Mouse (Mus musculus) limb, embryonic 10.5 days (tissue): ENCODE results near the gene Golga2. TPM values are rescaled to one million over a fixed set of nuclear protein-coding genes. Genes with fewer than 3 reads are reported as not detected.

ENCODE experiments used
- DNase-seq: peaks from one replicate; pipeline ENCODE4 v3.0.0-alpha.2; 2017; ENCODE audit warnings: low spot score
- H3K27ac ChIP-seq: fragments of 300-500 bp; sonication (generic); 2 replicates; pipeline ENCODE4 v1.5.1; 2016; ENCODE audit warnings: mild to moderate bottlenecking
- H3K27me3 ChIP-seq: fragments of 300-500 bp; sonication (generic); 2 replicates; pipeline ENCODE4 v1.6.1; 2016; ENCODE audit warnings: low read depth, mild to moderate bottlenecking; ENCODE audit not compliant: poor library complexity, severe bottlenecking
- H3K36me3 ChIP-seq: fragments of 300-500 bp; sonication (generic); 2 replicates; pipeline ENCODE4 v1.6.1; 2016; ENCODE audit warnings: mild to moderate bottlenecking, moderate library complexity
- H3K4me1 ChIP-seq: fragments of 300-500 bp; sonication (generic); 2 replicates; pipeline ENCODE4 v1.6.1; 2016
- H3K4me3 ChIP-seq: fragments of 300-500 bp; sonication (generic); 2 replicates; pipeline ENCODE4 v1.5.1; 2016; ENCODE audit warnings: mild to moderate bottlenecking, moderate library complexity
- H3K9me3 ChIP-seq: fragments of 300-500 bp; sonication (generic); replicated peaks from 2 replicates; pipeline ENCODE4 v1.6.1; 2016; ENCODE audit warnings: mild to moderate bottlenecking
- WGBS: fragments of 180-500 bp; shearing (Covaris S2); methylation state at CpG from one replicate; pipeline ENCODE4 v1.1.7; 2016; 5-methylcytosine and 5-hydroxymethylcytosine counted together
- polyA plus RNA-seq: library from polyadenylated mRNA; unstranded; fragments of >200 nt; fragmentation: Nextera tagmentation; extraction: Ambion mirVana; gene quantifications from 2 replicates; pipeline ENCODE4 v1.2.1, GENCODE M21; 2016

Golga2 gene
- polyA plus RNA-seq: 20.4 and 25.0 TPM in 2 replicates

DNA sequence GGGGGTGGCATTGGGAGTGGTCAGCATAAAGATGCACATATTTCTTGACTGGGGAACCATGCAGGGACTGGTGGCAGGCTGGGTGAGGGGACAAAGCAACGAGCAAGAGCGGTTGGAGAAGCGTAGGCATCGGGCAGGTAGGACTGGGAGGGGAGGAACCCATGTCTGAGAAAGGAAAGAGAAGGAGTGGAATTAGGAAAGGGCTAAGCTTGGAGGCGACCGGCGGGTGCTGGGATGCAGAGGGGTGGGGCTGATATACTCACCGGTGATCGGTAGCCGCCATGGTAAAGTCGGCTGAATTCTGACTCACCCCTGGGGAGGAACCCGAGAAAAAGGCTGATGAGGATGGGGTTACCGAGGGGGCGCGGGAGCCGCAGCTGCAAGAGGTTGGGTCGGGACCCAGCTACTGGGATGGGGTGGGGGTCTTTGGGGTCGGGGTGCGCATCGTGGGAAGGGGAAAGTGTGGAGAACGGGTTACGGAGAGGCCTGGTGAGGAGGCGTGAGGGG lies at the start of gene Golga2:
Gene Golga2 (plus strand): TSS at position 51 of the 507 bp plus-strand sequence.
- Histone ChIP-seq H3K36me3 (peaks cover 42% of the 10 kb centered on the region), H3K27me3 (no peaks in the 10 kb centered on the region), H3K9me3 (no peaks in the 10 kb centered on the region), H3K4me1 (peaks cover 20% of the 10 kb centered on the region), H3K4me3 (peak within 1 kb of the TSS; percentile 95), H3K27ac (peak within 1 kb of the TSS; percentile 92)
- under 1% methylated on average over 23 of the region's 23 CpGs for WGBS
- DNase-seq: no peak

DNA sequence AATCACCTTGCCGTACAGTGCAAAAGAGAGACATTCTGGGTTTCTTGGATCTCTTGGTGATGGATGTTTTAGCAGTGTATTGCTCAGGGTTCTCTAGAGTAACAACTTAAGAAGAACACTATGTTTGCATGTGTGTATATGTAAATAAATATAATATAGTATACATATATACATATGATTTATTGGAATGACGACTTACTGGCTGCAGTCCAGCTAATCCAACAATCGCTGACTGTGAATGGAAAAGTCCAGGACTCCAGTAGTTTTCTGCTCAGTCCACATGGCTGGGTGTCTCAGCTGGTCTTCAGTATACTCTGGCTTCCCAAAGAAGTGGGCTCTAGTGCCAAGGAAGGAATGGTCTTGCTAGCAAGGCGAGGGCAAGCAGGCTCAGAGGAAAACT lies 49.6 kb upstream of the Golga2 start:
- Histone ChIP-seq H3K27ac (no peak overlapping the region; the same call in 1 of the 2 replicates), H3K4me1 (peaks cover 27% of the 10 kb centered on the region), H3K36me3 (peaks cover 47% of the 10 kb centered on the region), H3K9me3 (no peaks in the 10 kb centered on the region), H3K4me3 (peak overlapping the region; percentile 76), H3K27me3 (no peaks in the 10 kb centered on the region)
- WGBS: 52% methylated on average over 4 of the region's 4 CpGs
- DNase-seq: no peak

DNA sequence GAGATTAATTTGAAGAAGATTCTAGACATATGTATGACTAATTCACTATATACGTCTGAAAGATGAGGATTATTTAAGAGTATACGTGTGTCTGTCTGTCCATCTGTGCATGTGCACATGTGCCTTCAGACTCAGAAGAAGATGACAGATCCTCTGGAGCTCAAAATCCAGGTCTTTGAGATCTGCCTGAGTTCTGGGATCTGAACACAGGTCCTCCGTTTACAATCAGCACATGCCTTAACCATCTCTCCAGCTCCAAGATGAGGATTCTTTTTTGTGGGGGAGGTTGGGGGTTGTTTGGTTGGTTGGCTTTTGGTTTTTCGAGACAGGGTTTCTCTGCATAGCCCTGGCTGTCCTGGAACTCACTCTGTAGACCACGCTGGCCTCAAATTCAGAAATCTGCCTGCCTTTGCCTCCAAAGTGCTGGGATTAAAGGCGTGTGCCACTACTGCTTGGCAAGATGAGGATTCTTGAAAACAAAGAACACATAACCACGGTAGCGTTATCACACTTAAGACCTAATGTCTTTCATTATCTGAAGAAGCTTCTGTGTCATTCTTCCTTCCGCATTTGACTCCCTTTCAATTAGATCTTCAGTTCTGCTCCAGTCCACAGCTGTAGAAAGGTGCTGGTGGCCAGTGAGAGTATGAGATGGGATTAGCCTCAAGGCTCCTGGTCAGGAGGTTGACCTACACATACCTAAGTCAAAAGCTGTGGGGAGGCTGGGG lies 48.3 kb upstream of the Golga2 start:
- 93% methylated on average over 9 of the region's 9 CpGs for WGBS
- no peak for DNase-seq
- peaks cover 27% of the 10 kb centered on the region for H3K4me1 ChIP-seq

DNA sequence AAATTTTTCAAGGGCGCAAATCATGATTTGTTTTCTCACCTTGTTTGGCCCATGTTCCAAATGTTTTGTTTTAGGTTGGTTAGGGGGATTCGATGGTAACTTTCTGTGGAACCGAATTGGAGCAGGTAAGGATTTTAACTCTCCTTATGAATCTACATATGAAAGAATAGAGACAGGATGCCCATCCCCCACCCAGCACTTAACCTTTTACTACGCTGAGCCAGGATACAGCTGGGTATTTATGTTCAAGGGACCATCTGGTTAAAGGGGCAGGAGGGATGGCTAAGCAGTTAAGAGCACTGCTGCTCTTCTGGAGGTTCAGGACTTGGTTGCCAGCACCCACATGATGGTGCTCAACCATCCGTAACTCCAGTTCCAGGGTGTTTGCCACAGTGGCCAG lies 46.6 kb upstream of the Golga2 start:
- Histone ChIP-seq H3K9me3 (no peaks in the 10 kb centered on the region), H3K27ac (no peak overlapping the region), H3K36me3 (peaks cover 52% of the 10 kb centered on the region), H3K4me3 (no peak overlapping the region), H3K27me3 (no peaks in the 10 kb centered on the region), H3K4me1 (peaks cover 15% of the 10 kb centered on the region)
- DNase-seq: no peak
- WGBS: 82% methylated on average over 5 of the region's 5 CpGs

More for the DNA sequence above, 48.3 kb upstream of the Golga2 start:
- no peak overlapping the region for H3K4me3 ChIP-seq
- no peak overlapping the region for H3K27ac ChIP-seq
- H3K27me3 ChIP-seq: no peaks in the 10 kb centered on the region
- no peaks in the 10 kb centered on the region for H3K9me3 ChIP-seq
- H3K36me3 ChIP-seq: peaks cover 45% of the 10 kb centered on the region

DNA sequence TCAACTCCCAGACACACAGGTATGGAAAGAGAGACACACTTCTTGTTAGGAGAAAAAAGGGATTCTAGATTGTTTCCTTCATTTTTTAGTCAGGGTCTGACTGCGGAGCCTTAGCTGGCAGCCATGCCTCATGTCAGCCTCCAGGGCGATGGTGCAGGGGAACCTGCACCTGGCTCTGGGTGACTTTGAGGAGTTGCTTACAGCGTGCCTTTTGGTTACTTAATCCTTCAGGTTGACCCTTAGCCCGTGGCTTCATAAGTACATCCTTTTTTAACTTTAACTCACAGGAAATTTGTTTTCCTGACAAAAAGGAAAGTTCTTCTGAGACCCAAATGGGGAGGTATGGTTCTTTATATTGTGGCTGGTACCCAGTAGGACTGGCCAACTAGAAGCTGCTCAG lies 44.2 kb upstream of the Golga2 start:
- Histone ChIP-seq H3K36me3 (peaks cover 76% of the 10 kb centered on the region), H3K9me3 (no peaks in the 10 kb centered on the region), H3K4me3 (no peak overlapping the region), H3K4me1 (0 out of 2 replicates have a peak, but pooled peaks cover 4% of the 10 kb centered on the region), H3K27me3 (no peaks in the 10 kb centered on the region), H3K27ac (no peak overlapping the region)
- 85% methylated on average over 4 of the region's 4 CpGs for WGBS
- DNase-seq: no peak

DNA sequence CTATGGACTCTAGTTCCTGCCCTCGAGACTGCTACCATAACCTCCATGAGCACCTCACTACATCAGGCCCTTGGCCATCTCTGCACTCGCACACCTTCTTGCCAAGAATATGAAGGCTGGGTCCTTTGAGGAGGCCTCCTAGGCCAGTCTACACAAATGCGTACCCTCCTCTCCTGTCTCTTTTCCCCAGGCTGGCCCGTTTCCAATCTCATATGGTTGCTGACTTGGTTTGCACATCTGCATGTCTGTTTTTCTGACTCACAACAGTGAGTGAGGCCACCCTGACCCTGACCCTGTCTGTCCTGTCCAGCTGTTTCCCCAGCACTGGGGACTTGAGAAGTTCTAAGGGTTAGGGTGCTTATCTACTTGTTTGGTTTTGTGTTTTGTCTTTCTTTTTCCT lies 40.4 kb upstream of the Golga2 start:
- H3K9me3 ChIP-seq: no peaks in the 10 kb centered on the region
- WGBS: 88% methylated on average over 4 of the region's 4 CpGs

DNA sequence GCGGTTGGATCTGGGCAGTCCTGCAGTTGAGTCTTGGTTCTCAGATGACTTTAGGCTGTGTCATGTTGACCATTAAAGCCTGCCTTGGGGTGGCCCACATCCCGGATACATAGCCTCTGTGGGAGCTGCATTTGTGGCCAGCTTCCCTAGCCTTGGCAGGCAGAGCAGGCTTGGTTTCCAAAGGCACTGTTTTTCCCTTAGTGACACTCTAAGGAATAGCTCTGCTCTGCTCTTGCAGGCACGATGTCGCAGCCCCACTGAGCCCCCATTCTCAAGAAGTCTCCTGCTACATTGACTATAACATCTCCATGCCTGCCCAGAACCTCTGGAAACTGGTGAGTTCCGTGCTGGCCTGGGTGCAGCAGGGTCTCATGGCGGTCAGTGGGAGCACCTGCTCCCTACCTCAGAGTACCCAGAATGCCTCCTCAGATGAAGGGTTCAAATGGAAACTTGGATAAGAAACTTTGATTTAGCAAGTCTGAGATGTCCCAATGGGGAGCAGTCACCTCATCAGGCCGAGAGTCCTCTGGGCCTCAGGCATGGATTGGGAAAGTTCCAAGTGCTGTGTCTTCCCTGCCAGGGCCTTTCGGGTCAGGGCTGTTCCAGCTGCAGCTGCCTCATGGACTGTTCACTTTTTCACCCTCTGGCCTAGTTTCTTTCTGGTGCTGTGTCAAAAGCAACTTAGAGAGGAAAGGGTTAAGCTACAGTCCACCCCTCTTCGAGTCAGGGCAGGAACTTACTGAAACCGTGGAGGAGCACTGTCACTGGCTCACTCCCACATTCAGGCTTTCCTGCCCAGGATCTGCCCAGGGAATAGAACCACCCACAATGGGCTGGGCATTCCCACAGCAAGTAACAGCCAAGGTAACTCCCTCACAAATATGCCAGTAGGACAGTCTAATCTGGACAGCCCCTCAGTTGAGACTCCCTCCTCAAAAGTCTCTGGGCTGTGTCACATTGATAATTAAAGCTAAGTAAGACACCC lies 38.5 kb upstream of the Golga2 start:
- Histone ChIP-seq H3K9me3 (no peaks in the 10 kb centered on the region), H3K27me3 (no peaks in the 10 kb centered on the region), H3K4me1 (0 out of 2 replicates have a peak, but pooled peaks cover 2% of the 10 kb centered on the region), H3K27ac (no peak overlapping the region), H3K36me3 (peaks cover 100% of the 10 kb centered on the region), H3K4me3 (no peak overlapping the region)
- WGBS: 81% methylated on average over 10 of the region's 10 CpGs
- no peak for DNase-seq

More for the DNA sequence above, 40.4 kb upstream of the Golga2 start:
- Histone ChIP-seq H3K27ac (no peak overlapping the region), H3K27me3 (no peaks in the 10 kb centered on the region), H3K4me3 (no peak overlapping the region), H3K36me3 (peaks cover 97% of the 10 kb centered on the region), H3K4me1 (no peaks in the 10 kb centered on the region)
- no peak for DNase-seq

DNA sequence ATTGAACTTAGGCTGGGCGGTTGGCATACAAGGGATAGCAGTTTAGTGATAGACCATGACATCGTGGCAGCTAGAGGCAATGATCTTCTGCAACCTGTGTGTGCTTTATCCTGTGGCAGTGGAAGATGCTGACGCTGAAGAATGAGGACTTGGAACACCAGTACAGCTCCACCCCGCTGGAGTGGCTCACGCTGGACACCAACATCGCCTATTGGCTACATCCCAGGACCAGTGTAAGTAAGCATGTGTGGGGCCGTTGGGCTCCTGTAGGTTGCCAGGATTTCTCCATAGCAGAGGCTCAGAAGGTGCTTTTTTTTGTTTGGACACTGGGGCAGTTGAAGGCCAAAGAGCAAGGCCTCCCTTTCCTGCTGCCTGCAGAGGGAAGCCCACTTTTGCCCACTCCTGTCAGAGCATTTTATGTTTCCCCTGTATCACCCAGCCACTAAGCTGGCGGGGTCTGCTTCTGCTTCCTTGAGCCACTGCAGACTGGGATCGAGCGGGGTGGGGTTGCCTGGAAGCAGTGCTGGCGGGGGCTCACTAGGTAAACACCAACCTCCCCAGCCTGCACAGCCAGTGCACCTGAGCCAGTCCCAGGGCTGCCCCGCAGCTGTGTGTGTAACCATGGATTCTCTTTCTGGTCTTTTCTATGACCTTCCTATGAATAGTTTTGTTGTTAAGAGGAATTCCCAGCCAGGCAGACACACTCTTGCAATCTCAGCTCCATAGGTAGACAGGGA lies 35.2 kb upstream of the Golga2 start:
- Histone ChIP-seq H3K36me3 (peaks cover 97% of the 10 kb centered on the region), H3K27ac (no peak overlapping the region), H3K9me3 (no peaks in the 10 kb centered on the region), H3K27me3 (no peaks in the 10 kb centered on the region), H3K4me3 (no peak overlapping the region), H3K4me1 (0 out of 2 replicates have a peak, but pooled peaks cover 2% of the 10 kb centered on the region)
- no peak for DNase-seq
- 91% methylated on average over 12 of the region's 12 CpGs for WGBS

DNA sequence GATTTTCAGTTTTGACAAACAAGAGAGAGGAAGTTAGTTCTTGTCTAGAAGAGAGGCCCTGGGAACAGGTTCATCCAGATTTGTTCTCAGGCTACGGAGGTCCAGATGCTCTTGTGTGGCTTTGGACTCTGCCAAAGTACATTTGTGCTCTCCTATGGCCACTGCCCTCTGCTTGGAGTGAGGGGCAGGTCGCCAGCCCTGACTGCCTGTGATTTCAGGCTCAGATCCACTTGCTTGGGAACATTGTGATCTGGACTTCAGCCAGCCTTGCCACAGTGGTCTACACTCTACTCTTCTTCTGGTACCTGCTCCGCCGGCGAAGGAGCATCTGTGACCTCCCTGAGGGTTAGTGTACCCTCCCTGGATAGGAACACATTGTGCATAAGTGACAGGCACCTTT lies 34.5 kb upstream of the Golga2 start:
- Histone ChIP-seq H3K4me1 (0 out of 2 replicates have a peak, but pooled peaks cover 2% of the 10 kb centered on the region), H3K27ac (no peak overlapping the region), H3K4me3 (no peak overlapping the region), H3K27me3 (no peaks in the 10 kb centered on the region), H3K9me3 (no peaks in the 10 kb centered on the region), H3K36me3 (peaks cover 97% of the 10 kb centered on the region)
- no peak for DNase-seq
- 94% methylated on average over 5 of the region's 5 CpGs for WGBS

DNA sequence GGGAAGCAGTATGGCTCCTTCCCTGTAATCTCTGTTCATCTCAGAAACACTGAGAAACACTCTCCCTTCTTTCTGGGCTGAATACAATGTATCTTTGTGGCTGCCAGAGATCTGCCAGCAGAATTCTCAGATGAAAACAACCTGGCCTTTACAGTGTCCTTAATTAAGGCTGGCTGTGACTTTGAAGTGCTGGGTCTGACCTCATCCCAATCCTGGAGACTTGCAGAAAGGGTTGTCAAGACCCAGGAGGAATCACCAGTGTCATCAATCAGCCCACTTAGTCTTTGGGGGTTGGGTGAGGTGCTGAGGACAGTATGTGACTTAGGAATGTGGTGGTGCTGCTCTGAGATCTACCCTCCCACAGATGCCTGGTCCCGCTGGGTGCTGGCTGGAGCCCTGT lies 33.8 kb upstream of the Golga2 start:
- no peak overlapping the region for H3K27ac ChIP-seq
- no peak overlapping the region; the same call in 1 of the 2 replicates for H3K4me3 ChIP-seq
- no peaks in the 10 kb centered on the region for H3K27me3 ChIP-seq
- no peaks in the 10 kb centered on the region for H3K9me3 ChIP-seq
- no peak for DNase-seq
- H3K36me3 ChIP-seq: peaks cover 97% of the 10 kb centered on the region
- 67% methylated on average over 1 of the region's 1 CpGs for WGBS
- 0 out of 2 replicates have a peak, but pooled peaks cover 2% of the 10 kb centered on the region for H3K4me1 ChIP-seq

DNA sequence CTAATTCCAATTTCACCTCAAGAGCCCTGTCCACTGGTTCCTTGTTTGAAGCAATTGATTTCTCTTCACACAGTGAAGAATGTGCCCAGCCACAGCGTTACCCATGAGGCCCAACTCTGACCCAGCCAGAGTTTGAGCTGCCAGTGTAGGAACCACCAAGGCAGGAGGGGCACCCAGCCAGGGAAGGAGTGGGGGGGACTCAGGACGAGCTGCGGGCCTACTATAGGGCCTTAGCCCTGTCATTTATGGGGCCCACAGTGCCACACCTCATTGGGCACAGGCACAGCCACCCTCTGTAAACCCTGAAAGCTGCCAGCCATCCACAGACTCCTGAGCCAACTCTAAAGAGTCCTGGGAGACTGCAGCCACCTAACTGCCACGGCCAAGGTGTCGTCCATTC lies 32.6 kb upstream of the Golga2 start:
- H3K4me3 ChIP-seq: no peak overlapping the region
- peaks cover 88% of the 10 kb centered on the region for H3K36me3 ChIP-seq
- no peak overlapping the region for H3K27ac ChIP-seq
- no peaks in the 10 kb centered on the region for H3K9me3 ChIP-seq
- H3K27me3 ChIP-seq: no peaks in the 10 kb centered on the region
- WGBS: 91% methylated on average over 5 of the region's 5 CpGs
- DNase-seq: no peak
- peaks cover 14% of the 10 kb centered on the region for H3K4me1 ChIP-seq

DNA sequence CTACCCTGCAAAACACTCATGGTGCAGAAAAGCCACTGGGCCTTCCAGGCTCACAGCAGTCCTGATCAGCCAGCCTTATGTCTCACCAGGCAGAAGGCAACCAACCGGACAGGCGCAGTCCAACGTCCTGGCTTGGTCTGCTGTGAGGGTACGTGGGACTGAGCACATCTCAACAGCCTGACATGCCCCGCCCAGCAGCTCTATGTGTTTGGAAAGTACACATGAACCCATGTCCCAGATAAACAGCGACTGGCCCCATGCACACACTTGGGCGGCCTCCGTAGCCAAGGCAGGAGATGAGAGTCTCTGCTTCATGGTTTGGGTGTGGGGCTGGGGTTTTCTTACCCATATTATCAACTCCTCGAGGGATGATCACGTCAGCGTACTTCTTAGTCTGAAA lies 30.9 kb upstream of the Golga2 start:
- H3K36me3 ChIP-seq: peaks cover 71% of the 10 kb centered on the region

More for the DNA sequence above, 30.9 kb upstream of the Golga2 start:
- 94% methylated on average over 11 of the region's 11 CpGs for WGBS
- no peaks in the 10 kb centered on the region for H3K27me3 ChIP-seq
- H3K4me3 ChIP-seq: no peak overlapping the region
- no peak for DNase-seq
- no peak overlapping the region for H3K27ac ChIP-seq
- peaks cover 22% of the 10 kb centered on the region for H3K4me1 ChIP-seq
- H3K9me3 ChIP-seq: no peaks in the 10 kb centered on the region
